Mouse (Mus musculus) left cerebral cortex, postnatal 25 days (tissue): Measurements from ENCODE around the gene Rab17. TPM values are rescaled to one million over a fixed set of nuclear protein-coding genes. Genes with fewer than 3 reads are reported as not detected.

Source experiments
- DNase-seq, 2 experiments: peaks; one replicate each; pipeline ENCODE4 v3.0.0; 2022; ENCODE audit warnings: low spot score in 2 of 2, mixed read lengths in 1 of 2
- intact Hi-C: fragments of 180-260 bp; cut with DNase I; formaldehyde crosslinking; loops from one replicate; pipeline ENCODE4 v1.15.1; 2025
- total RNA-seq, 2 experiments: library from RNA; stranded (reverse); gene quantifications; 2 replicates each; pipeline ENCODE4 v1.2.3; 2021

The Rab17 gene
- under 1 TPM in 1 of 2 experiments, not detected in 1; 0.41 TPM for total RNA-seq

DNA sequence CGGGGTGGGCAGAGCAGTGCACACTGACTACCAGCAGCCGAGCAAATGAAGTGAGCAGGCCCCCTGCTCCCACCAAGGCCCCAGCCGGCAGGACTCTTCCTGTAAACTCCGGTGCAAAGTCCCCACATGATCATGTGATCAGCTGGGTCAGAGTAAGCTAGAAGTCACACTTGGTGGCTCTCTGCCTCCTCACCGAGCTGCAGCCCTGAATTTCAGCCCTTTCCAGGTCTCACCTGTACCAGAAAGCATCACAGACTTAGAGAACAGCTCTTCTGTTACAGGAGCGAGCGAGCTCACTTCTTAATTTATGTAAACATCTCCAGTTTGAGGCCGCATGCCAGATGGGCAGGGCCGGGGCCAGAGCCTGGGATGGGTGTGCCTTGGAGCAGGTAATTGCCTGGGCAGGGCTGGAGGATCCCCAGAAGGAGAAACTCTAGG lies at the start of gene Rab17:
Rab17 (minus strand) TSS at position 315 of the 438 bp plus-strand sequence.
- DNase-seq, result no peak
- intact Hi-C loops, result no loop called here

DNA sequence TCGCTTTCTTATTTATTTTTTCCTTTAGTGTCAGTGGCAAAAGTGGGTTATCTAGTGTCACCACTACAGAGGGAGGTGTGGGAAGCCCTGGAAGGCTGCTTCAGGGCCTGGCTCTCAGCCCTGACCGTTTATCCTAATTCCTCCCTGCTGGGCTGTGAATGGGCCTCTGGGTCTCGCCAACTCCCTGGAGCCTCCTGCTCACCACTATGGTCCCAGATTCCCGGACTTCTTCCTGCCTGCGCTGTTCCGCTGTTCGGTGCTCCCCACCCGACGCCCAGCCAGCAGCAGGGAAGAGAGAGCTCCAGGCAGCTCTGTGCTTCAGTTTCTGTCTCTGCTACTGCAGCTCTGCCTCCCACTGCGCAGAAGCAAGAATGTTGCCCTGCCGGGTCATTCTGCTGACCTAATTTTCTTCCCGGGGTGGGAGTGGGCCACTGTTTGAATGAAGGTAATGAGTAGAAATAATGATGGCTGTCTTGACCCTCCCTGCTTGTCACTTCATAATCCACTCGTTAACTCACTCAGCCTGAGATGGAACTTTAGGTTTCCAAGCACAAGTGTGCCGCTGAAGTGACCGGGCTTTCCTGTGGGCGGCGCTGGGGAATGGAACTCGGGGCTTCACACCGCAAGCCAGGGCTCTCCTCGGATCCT lies 47.8 kb upstream of the Rab17 start:
- DNase-seq, result peak in 1 of 2 experiments; percentile 32
- intact Hi-C loops, result no loop called here

DNA sequence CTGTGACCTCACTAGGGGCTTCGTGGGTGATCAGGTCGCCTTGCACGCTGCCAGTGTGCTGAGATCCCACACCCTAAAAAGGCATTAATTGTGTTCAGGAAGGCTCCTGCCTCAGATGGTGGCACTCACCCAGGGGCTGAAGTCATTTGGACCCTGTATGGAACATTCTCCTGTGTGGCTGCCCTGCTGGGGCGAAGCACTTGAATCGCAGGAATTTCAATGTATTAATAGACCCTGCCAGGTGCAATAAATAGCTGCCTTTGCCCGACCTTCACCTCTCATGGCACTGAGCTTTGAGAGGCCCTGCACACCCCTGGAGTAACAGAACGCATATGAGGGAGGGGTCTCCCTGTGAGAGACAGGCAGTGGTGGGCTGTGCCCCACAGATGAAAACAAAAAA lies 46.1 kb upstream of the Rab17 start:
- intact Hi-C loops, result no loop called here
- no peak for DNase-seq

DNA sequence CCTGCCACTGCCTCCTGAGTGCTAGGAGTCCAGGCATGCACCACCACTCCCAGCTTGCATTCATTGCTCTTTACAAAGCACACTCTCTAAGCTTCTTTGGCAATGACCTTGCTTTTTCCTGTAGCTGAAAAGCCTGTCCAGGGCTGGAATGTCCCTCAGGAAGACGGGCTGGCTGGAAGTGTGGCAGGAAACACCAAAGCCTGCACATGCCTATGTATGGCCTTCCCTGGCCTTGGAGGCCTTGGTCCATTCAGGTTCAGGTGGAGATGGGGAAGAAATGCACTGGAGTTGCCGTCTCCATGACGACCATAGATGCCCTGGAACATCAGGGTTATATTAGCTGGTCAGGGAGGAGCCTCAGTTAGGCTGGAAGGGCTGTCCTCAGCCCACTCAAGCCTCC lies 44.3 kb upstream of the Rab17 start:
- intact Hi-C loops, result no loop called here

DNA sequence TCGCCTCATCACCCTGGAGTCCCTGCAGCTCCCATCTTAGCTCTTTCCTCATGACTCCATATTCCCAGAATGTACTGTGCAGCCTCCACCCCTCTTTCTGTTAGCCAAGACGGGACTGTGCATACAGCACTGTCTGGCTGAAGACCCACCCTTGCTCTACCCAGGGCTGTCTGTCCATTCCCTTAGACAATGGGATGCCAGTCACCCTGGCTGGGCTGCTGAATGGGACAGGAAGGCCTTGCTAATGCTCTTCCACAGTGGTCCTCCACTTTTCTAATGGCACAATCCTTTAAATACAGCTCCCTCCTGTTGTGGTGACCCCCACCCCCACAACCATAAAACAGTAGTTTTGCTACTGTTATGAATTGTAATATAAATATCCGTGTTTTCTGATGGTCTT lies 41.9 kb upstream of the Rab17 start:
- intact Hi-C loops, result no loop called here
- DNase-seq, result no peak

More for the DNA sequence above, 44.3 kb upstream of the Rab17 start:
- no peak for DNase-seq

DNA sequence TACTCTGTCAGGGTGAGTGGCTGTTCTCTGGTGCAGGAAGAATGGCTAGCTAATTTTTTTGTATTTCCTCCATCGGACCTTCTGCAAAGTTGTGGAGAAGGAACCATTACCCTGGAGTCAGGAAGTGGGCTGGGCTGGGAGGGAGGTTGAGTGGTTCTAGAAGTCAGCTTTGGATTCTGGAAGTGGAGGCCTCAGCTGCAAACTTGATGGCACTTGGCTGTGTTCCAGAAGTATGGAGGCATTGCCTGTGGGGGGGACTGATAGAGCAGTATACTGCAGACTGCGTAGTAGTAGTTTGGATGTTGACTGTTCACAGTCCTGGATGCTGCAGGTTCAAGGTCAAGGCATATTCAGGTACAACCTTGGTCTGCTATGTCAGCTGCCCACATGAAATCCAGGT lies 41.3 kb upstream of the Rab17 start:
- intact Hi-C loops, result no loop called here
- no peak for DNase-seq

DNA sequence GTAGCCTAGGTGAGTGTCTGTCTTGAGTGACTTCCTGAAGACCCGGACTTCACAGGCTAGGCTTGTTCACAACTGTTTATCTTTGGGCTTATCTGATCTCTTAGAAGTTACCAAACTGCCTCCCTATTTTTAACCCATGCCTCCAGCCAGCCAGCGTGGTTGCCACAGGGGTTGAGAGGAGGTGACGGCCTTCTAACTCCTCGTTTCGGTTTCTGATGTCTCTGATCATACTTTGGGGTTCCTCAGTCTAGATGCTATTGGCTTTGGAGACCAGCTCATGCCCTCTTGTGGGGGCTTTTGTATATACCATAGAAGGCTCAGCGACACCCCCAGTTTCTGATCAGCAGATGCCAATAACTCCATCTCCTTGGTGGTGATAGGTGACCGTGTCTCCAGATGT lies 40.8 kb upstream of the Rab17 start:
- intact Hi-C loops, result no loop called here
- no peak for DNase-seq

DNA sequence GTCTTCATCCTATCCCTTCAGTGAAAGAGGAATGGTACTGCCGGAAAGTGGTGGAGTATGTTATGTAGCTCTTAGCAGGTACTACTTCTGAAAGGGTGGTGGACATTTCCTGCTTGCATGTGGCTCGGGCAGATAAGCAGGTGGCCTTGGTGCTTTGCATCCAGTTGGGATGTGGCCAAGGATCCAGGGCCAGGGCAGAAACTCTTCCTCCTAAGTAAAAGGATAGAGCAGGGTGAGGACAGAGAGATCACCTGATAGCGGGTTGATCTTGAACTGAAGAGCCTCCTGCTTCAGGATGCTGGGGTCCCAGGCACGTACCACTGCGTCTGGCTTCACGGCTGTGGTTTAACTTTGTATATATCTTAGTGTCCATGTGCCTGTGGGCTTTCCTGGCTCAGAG lies 39.8 kb upstream of the Rab17 start:
- no peak for DNase-seq
- intact Hi-C loops, result no loop called here

DNA sequence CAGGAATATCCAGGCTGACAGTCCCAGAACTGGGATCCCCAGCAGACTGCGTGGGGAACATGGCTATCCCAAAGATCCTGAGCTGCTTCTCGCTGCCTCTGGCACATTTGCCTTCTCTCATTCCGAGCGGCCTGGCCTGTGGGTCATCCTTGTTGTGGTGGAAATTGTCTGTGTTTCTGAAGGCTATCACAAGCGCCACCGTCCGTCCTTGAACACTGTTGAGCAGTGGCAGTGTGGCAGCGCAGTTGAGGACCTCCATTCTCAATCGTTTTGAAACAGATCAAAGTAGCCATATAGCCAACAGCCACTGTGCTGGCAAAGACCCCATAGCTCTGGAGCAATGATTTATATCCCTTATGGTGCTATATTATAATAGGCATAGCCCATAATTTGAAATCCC lies 39.3 kb upstream of the Rab17 start:
- intact Hi-C loops, result no loop called here
- no peak for DNase-seq

DNA sequence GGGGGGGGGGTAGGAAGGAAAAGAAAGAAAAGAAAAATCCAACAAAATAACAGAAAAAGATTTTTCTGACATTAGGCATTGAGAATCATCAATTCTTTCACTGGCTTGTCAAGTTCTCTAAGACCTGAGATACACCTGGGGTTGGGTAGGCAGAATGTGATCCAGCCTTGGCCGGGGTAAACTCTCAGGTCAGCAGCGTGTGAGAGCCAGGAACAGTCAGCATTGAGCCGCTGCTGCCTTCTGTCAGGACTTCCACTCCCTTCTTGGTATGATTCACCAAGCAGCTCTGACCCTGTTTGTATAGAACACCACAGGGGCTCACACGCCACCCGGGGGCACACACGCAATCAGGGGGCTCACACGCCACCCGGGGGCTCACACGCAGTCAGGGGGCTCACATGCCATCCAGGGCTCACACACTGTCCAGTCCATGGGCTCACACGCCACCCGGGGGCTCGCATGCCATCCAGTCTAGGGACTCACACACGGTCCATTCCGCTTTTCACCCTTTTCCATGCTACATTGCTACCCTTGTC lies 38.8 kb upstream of the Rab17 start:
- DNase-seq, result no peak
- intact Hi-C loops, result no loop called here

DNA sequence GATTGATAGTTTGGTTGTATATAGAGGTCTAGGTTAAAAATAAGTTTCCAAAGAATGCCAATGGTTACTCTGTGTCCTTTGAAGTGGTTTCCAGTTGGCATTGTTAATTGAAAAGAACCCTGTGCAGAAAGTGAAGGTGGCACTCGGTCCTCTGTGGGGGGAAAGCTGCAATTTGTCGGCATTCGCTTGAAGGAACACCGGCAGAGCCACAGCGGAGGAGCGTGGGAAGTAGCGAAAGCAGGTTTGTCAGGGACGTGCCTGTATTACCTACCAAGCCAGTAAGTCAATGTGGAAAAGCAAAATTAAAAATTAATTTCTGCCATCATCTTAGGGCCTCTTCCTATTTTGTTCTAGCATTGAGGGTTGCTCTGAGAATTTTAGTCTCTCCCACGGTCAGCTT lies 37.2 kb upstream of the Rab17 start:
- intact Hi-C loops, result no loop called here
- no peak for DNase-seq

DNA sequence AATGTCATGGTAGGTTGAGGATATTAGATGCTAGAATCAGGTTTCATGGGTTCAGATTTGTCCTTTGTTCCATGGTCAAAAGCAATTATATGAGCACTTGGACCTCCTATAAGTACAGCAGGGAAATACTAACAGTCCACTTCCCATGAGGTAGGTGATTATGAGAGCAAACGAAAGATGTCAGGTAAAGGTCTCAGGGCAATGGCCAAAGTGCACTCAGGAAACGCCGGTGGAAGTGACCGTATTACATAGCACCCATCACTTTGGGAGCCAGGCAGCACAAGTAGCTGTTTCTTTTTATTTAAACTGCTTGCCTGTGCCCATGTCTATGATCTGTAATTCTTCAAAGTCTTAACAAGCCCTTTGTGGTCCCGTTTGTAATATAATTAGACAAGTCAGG lies 36.6 kb upstream of the Rab17 start:
- DNase-seq, result no peak
- intact Hi-C loops, result no loop called here

DNA sequence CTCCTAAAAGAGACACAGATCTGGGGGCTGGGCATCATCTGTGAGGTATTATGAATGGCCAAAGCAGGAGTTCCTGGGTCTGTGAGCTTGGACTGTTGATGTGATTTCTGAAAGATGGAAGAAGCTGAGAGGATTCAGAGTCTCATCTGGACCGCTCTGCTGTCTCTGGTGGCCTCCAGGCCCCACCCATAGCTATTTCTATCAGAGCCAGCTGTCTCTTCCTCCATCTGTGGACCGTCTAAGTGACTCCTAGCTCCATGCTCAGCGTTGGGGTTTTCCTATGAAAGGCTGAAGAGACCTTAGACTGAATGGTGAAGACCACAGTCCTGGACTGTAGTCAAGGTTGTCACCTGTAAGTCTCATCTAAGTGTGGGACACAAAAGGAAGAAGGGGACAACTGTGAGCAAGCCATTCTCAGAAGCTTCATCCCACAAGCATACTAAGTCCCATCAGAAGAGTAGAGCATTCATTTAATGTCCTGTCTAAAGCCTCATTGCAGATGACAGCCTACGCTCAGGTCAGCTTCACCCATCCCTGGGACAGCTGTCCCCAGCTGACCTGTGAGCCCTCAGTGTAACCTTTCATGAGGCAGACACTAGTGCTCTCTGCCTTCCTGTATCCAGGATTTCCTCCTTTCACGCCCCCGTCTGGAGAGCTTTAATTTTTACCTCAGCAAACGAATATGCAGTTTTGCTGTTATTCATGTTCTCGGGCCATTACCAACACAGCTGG lies 34.2 kb upstream of the Rab17 start:
- intact Hi-C loops, result no loop called here
- no peak for DNase-seq

DNA sequence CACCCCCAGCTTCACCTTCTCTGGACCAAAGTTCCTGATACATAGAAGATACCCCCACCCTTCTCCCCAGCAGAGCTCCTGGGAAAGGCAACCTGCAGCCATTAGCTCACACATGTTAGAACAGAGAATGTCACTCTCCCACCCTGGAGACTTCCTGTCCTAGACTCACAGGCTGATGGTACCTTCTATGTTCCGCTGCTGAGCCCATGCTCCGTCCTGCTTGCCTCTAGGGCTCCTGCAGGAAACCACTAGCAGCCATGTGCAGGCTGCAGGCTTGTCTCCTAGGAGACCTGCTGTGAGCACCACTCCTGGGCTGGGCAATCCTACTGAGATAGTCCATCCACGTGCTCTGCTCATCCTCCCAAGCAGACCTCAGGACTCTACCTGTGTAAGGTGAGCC lies 33.2 kb upstream of the Rab17 start:
- intact Hi-C loops, result no loop called here
- DNase-seq, result no peak

DNA sequence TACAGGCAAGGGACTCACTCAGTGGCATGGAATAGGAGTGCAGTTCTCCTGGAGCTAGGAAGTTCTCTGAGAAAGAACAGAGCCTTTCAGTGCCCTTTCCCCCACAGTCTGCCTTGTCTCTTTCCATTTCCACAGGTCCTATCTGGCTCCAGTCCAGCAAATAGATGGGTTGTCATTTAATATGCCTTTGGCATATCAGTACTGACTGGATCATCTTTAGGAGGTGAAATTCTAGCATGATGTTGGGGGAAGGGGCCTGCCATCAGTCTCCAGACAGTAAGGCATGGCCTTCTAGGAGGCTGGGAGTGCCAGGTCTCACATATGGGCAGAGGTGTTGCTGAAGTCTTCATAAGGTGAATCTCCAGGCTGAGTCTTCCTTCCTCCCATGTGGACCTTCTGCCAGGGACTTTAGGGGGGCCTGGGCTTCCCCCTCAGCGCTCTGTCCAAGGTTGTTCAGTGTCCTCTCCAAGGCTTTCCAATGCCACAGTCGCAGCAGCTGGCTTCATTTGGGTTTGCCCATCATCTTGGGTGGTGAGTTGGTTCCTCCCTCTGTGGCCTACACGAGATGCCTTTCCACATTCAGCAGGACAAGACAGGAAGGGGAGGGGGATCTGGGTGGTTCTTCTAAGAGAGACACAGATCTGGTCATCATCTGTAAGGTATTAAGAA lies 32.5 kb upstream of the Rab17 start:
- DNase-seq, result no peak
- intact Hi-C loops, result no loop called here

DNA sequence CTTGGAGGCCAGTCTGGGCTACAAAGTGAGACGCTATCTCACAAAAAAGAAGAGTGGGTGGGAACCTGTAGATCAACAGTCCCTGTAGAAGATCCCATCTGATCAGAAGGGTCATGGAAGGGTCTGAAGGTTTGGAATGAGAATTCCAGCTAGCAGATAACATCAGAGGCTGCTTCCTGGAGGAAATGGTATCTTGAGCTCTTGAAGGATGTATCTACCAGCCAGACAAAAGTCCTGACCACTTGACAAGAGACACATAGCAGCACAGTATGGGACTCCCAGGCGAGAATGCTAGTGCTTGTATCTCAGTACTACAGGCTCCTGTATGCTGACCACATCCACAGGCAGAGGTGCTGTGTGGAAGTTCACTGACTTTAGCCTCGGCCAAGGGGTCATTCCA lies 31.6 kb upstream of the Rab17 start:
- no peak for DNase-seq
- intact Hi-C loops, result no loop called here

DNA sequence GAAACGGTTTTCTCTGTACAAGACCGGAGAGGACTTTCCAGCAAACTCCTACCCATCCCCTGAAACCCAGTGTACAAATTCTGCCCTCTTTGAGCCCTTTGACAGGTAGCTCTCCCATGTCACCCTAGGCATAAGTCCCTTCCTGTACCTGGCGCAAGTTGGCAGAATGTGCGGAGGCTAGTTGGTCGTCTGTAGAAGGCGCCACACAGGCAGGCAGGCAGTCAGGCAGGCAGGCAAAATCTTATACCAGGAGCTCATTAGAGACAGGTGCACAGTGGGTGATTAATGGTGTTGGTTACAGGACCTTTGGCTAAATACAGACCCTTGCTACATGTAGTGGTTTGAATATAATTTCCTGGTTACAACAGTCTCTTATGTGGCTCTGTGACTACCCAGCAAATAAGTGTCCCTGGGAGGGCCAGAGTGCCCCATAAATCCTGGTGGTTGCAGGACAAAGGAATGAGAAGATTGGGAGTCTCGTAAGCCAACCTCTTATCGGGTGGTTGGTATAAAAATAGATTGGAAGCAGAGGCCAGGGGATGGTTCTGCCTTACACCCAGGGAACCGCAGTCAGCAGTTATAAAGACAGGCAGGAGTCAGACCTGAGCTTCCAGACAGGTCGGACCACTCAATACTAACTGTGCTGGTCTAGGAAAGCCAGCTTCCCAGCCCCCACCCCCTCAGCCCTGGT lies 30.6 kb upstream of the Rab17 start:
- intact Hi-C loops, result no loop called here

DNA sequence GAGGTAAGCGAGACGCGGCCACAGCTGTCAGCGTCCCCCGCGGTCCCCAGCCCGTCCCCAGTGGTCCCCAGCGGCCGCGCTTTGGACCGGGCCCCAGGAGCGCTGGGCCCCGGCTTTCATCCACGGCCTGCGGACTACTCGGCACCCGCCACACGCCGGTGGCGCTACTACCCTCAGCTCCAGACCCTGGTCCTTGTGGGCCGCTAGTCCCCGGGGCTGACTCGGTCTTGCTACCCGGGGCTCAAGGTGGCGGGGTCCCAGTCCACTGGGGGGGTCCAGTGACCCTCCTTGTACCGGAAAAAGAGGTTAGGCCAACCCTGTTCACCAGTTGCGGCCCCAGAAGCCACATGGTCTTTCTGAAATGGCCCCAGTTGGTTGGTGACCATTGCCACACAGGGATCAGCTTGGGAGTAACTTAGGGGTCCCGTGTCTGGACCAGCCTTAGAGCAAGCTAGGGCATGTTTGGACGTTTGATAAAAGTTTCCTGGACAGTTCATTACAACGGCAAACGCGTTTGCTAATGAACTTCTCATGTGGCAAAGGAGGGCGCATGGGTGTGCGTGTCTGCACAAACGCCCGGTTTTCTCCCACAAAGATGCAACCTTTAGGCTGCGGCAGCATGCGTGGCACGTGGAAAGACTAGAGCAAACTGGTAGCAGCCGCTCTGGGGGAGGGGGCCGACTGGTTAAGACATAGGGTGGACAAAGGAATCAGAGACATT lies 29.6 kb upstream of the Rab17 start:
- intact Hi-C loops, result no loop called here
- no peak for DNase-seq

More for the DNA sequence above, 30.6 kb upstream of the Rab17 start:
- no peak for DNase-seq

DNA sequence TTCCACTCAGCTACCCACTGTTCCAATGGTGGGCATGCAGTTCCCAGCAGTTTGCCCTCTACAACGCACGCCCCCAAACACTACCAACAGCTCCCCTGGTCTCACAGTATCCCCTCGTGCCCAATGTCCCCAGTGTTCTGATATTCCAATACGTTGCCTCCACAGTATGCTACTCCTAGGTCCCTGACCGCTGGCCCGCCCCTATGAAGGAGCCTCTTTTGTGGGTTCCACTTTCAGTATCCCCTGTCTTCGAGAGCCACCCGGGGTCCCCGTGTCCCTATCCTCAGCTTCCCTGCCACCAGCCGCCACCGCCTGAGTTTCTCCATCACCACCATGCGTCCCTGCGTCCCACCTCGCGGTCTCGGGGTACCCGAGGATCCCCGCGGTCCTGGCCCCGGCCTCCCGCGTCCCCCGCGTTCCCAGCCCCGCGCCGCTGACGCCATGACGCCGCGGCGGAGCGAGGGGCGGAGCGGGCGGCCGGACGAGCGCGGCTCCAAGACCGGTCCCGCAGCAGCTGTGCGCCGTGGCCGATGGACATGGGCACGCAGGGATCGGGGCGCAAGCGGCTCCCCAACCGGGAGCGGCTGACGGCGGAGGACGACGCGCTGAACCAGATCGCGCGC lies 28.9 kb upstream of the Rab17 start, which contains the start of gene Lrrfip1:
Lrrfip1 (plus strand) TSS at position 470 of the 623 bp plus-strand sequence.
- intact Hi-C loops, result no loop called here

More for the DNA sequence above, 28.9 kb upstream of the Rab17 start, which contains the start of gene Lrrfip1:
- DNase-seq, result peak; percentile 69 to 76
